Mouse (Mus musculus) heart, postnatal 14 days (tissue): Measurements from ENCODE around the gene Pik3r6. TPM values are rescaled to one million over a fixed set of nuclear protein-coding genes. Genes with fewer than 3 reads are reported as not detected.

ENCODE experiments used
- DNase-seq, 2 experiments: peaks; one replicate each; pipeline ENCODE4 v3.0.0; 2021 to 2022
- intact Hi-C: fragments of 180-260 bp; cut with DNase I; formaldehyde crosslinking; loops from one replicate; pipeline ENCODE4 v1.15.1; 2025
- total RNA-seq, 2 experiments: library from RNA; stranded (reverse); gene quantifications; 2 replicates each; pipeline ENCODE4 v1.2.3; 2021

Gene Pik3r6
- total RNA-seq, 2 experiments from 2014 or later, result 8.7 to 9.2 TPM

GRCm38 (mm10) chr11:68485206-68485942, 17.4 kb upstream of the Pik3r6 start:
- intact Hi-C loops, result loop anchor here (2.0 to 5.0 kb wide), 4 partner anchors 37 to 387 kb away; partner anchors contain the start of gene Ndel1
- peak in 1 of 2 experiments; percentile 58 for DNase-seq

GRCm38 (mm10) chr11:68486093-68486492, 16.7 kb upstream of the Pik3r6 start:
- intact Hi-C loops, result loop anchor here (5.0 kb wide), 3 partner anchors 36 to 386 kb away; partner anchors contain the start of gene Ndel1

GRCm38 (mm10) chr11:68487720-68488119, 15.1 kb upstream of the Pik3r6 start:
- no peak for DNase-seq
- intact Hi-C loops, result loop anchor here (5.0 kb wide), 3 partner anchors 35 to 385 kb away; partner anchors contain the start of gene Ndel1

More at GRCm38 (mm10) chr11:68486093-68486492, 16.7 kb upstream of the Pik3r6 start:
- DNase-seq, result no peak

GRCm38 (mm10) chr11:68488256-68488824, 14.5 kb upstream of the Pik3r6 start:
- DNase-seq, result no peak
- intact Hi-C loops, result loop anchor here (5.0 kb wide), 3 partner anchors 34 to 384 kb away; partner anchors contain the start of gene Ndel1

GRCm38 (mm10) chr11:68489236-68489635, 13.6 kb upstream of the Pik3r6 start:
- intact Hi-C loops, result loop anchor here (5.0 kb wide), 3 partner anchors 33 to 383 kb away; partner anchors contain the start of gene Ndel1

GRCm38 (mm10) chr11:68492592-68492991, 10.2 kb upstream of the Pik3r6 start:
- DNase-seq, result no peak
- intact Hi-C loops, result loop anchor here (5.0 kb wide), 1 partner anchor 40 kb away; no protein-coding TSS in a partner anchor

More at GRCm38 (mm10) chr11:68489236-68489635, 13.6 kb upstream of the Pik3r6 start:
- DNase-seq, result no peak

- DNase-seq, result no peak
- intact Hi-C loops, result loop anchor here (5.0 kb wide), 1 partner anchor 39 kb away; no protein-coding TSS in a partner anchor
Observed at GRCm38 (mm10) chr11:68493760-68494159, 9.1 kb upstream of the Pik3r6 start.

GRCm38 (mm10) chr11:68497081-68497480, 5.7 kb upstream of the Pik3r6 start:
- intact Hi-C loops, result no loop called here
- peak in 1 of 2 experiments; percentile 25 for DNase-seq

GRCm38 (mm10) chr11:68498517-68498916, 4.3 kb upstream of the Pik3r6 start:
- intact Hi-C loops, result no loop called here
- DNase-seq, result no peak

GRCm38 (mm10) chr11:68498999-68499699, 3.7 kb upstream of the Pik3r6 start:
- intact Hi-C loops, result no loop called here
- DNase-seq, result no peak

- DNase-seq, result no peak
- intact Hi-C loops, result no loop called here
Observed at GRCm38 (mm10) chr11:68500949-68501350, 1.9 kb upstream of the Pik3r6 start.

- no peak for DNase-seq
- intact Hi-C loops, result no loop called here
Observed at GRCm38 (mm10) chr11:68502408-68502807, 411 bp upstream of the Pik3r6 start.

GRCm38 (mm10) chr11:68504913-68505312, 2.1 kb downstream of the Pik3r6 start:
- intact Hi-C loops, result no loop called here
- no peak for DNase-seq

- no peak for DNase-seq
- intact Hi-C loops, result no loop called here
Observed at GRCm38 (mm10) chr11:68507246-68507645, 4.4 kb downstream of the Pik3r6 start.

- no peak for DNase-seq
- intact Hi-C loops, result no loop called here
Observed at GRCm38 (mm10) chr11:68508619-68509018, 5.8 kb downstream of the Pik3r6 start.

- intact Hi-C loops, result no loop called here
- DNase-seq, result no peak
Observed at GRCm38 (mm10) chr11:68509194-68509593, 6.4 kb downstream of the Pik3r6 start.

GRCm38 (mm10) chr11:68513969-68514368, 11.2 kb downstream of the Pik3r6 start:
- no peak for DNase-seq
- intact Hi-C loops, result no loop called here

- DNase-seq, result no peak
- intact Hi-C loops, result no loop called here
Observed at GRCm38 (mm10) chr11:68519362-68519761, 16.5 kb downstream of the Pik3r6 start.

GRCm38 (mm10) chr11:68519815-68520214, 17.0 kb downstream of the Pik3r6 start:
- DNase-seq, result no peak
- intact Hi-C loops, result loop anchor here (5.0 kb wide), 1 partner anchor 33 kb away; no protein-coding TSS in a partner anchor

GRCm38 (mm10) chr11:68520439-68520838, 17.6 kb downstream of the Pik3r6 start:
- DNase-seq, result no peak
- intact Hi-C loops, result loop anchor here (5.0 kb wide), 1 partner anchor 33 kb away; no protein-coding TSS in a partner anchor

- DNase-seq, result no peak
Observed at GRCm38 (mm10) chr11:68521352-68521751, 18.5 kb downstream of the Pik3r6 start.

More at GRCm38 (mm10) chr11:68521352-68521751, 18.5 kb downstream of the Pik3r6 start:
- intact Hi-C loops, result loop anchor here (5.0 kb wide), 1 partner anchor 34 kb away; no protein-coding TSS in a partner anchor
